Mouse (Mus musculus) heart, embryonic 16.5 days (tissue): ENCODE measurements around the gene Il27ra. TPM values are rescaled to one million over a fixed set of nuclear protein-coding genes. Genes with fewer than 3 reads are reported as not detected.

Source experiments
- ATAC-seq: fragments of 200-750 bp; cut with Nextera tagmentation; replicated peaks from 2 replicates; pipeline ENCODE4 v1.8.0; 2017; ENCODE audit warnings: moderate number of reproducible peaks; ENCODE audit not compliant: insufficient read depth, low FRiP score; ENCODE audit errors: extremely low read depth
- H3K27ac ChIP-seq: fragments of 300-500 bp; sonication (generic); 2 replicates; pipeline ENCODE4 v1.5.1; 2014; ENCODE audit warnings: mild to moderate bottlenecking, low read length, control low read depth, moderate library complexity
- H3K27me3 ChIP-seq: fragments of 300-500 bp; sonication (generic); 2 replicates; pipeline ENCODE4 v1.6.1; 2014; ENCODE audit warnings: low read length, mixed read lengths; ENCODE audit not compliant: control insufficient read depth, insufficient read depth
- H3K36me3 ChIP-seq: fragments of 300-500 bp; sonication (generic); 2 replicates; pipeline ENCODE4 v1.6.1; 2014; ENCODE audit not compliant: control insufficient read depth, insufficient read depth
- H3K4me1 ChIP-seq: fragments of 300-500 bp; sonication (generic); 2 replicates; pipeline ENCODE4 v1.6.1; 2014; ENCODE audit warnings: low read length, mixed read lengths; ENCODE audit not compliant: control insufficient read depth, insufficient read depth
- H3K4me2 ChIP-seq: fragments of 300-500 bp; sonication (generic); 2 replicates; pipeline ENCODE4 v1.6.1; 2014; ENCODE audit warnings: low read depth, mild to moderate bottlenecking, control low read depth, low read length
- H3K4me3 ChIP-seq: fragments of 300-500 bp; sonication (generic); 2 replicates; pipeline ENCODE4 v1.5.1; 2014; ENCODE audit warnings: mild to moderate bottlenecking, control low read depth, low read length
- H3K9ac ChIP-seq: fragments of 300-500 bp; sonication (generic); 2 replicates; pipeline ENCODE4 v1.6.1; 2014; ENCODE audit warnings: low read length, control low read depth
- H3K9me3 ChIP-seq: fragments of 300-500 bp; sonication (generic); replicated peaks from 2 replicates; pipeline ENCODE4 v1.6.1; 2016; ENCODE audit warnings: low read length; ENCODE audit not compliant: control insufficient read depth
- WGBS: fragments of 180-500 bp; shearing (Covaris S2); extraction: QIAGEN DNeasy Blood & Tissue Kit; methylation state at CpG from one replicate; pipeline ENCODE4 v1.1.7; 2014; 5-methylcytosine and 5-hydroxymethylcytosine counted together
- polyA plus RNA-seq: library from polyadenylated mRNA; unstranded; fragments of >200 nt; fragmentation: Nextera tagmentation; extraction: Ambion mirVana; gene quantifications from 2 replicates; pipeline ENCODE4 v1.2.1, GENCODE M21; 2015

Gene Il27ra
- 6.0 and 6.5 TPM in 2 replicates for polyA plus RNA-seq

DNA sequence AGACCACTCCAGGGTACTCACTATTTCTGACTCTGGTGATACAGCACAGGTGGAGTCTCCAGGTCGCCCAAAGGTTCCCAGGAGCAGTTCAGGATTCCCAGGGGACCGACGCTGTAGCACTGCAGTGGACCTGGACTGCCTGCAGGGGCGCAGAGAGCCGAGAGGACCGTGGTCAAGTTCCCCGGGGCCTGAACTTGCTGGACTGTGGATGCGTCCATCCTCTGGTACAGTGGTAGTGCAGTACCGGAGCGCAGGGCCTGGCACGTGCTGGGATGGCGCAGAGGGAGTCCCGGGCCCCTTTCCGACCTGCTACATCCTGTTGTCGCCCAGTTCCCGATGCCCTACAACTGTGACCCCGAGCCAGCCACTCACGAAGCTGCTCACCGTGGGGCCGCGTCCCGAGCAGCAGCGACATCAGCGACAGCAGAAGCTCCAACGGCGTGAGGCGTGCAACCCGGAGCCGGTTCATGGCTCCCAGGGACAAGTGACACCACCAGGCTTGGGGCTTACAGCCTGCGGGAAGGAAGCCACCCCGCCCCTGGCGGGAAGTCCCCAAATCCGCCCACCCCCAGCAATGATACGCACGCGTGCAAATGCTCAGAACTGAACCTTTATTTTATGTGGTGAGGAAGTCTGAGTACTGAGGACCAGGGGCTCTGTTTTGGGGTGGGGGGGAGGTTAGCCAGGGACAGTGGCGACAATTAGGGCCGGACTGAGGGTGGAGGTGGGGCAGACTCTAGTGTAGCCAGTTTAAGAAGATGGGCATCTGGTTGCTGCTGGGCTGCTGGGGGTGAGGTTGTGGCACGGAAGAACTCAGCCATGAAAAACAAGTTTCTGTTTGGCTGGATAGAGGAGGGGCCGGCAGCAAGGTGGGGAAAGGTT lies at the start of gene Il27ra:
TSS of gene Il27ra (minus strand) at position 524 of the 882 bp plus-strand sequence.
- Histone ChIP-seq H3K4me3 (peak within 1 kb of the TSS; percentile 59), H3K4me2 (peak within 1 kb of the TSS; percentile 84), H3K27ac (0 out of 2 replicates have a peak within 1 kb of the TSS, but pooled peaks have one; percentile 29), H3K4me1 (peaks cover 10% of the 10 kb centered on the region), H3K27me3 (peaks cover 32% of the 10 kb centered on the region), H3K9ac (peak within 1 kb of the TSS; percentile 75), H3K36me3 (no peaks in the 10 kb centered on the region), H3K9me3 (0 out of 2 replicates have a peak, but pooled peaks cover 2% of the 10 kb centered on the region)
- WGBS, result 4% methylated on average over 40 of the region's 40 CpGs
- peak; percentile 79 for ATAC-seq

DNA sequence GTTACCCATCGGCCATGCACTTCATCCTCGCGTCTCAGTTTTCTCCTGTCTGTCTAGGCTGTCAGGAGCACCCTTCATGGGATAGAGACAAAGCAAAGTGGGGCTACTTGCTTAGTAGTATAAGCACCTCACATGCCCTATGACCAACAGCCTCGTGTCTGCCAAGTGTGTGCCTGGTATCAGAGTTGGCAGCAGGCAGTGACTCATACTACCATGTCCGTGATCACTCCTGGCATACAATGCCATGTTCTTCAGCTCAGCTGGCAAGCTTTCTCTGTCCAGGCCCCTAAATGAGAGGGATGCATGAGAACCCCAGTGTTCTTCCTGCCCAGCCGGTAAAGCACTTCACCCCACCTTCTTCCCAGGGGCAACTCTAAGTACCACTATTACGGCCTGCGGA lies 48.2 kb upstream of the Il27ra start:
- H3K27me3 ChIP-seq, result no peaks in the 10 kb centered on the region
- H3K4me1 ChIP-seq, result no peaks in the 10 kb centered on the region
- no peak overlapping the region for H3K27ac ChIP-seq
- no peak overlapping the region for H3K4me3 ChIP-seq
- no peaks in the 10 kb centered on the region for H3K9me3 ChIP-seq
- no peak overlapping the region for H3K9ac ChIP-seq
- 88% methylated on average over 8 of the region's 8 CpGs for WGBS
- no peak overlapping the region for H3K4me2 ChIP-seq
- peaks cover 19% of the 10 kb centered on the region for H3K36me3 ChIP-seq
- no peak for ATAC-seq

DNA sequence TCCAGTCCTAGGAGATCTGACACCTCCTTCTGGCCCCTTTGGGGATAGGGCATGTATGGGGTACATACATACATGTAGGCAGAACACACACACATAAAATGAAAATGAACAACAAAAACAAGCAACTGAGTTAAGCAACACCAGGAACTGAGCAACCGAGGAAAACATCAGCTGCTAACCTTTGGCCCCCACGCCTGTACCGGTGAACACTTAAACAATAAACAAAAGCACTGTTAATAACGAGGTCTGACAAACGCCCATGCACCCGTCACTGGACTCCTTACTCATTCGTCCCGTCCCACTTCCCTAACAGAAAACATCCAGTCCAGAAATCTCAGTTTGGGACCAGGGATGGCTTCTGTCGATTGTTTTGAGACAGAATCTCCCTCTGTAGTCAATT lies 46.9 kb upstream of the Il27ra start:
- Histone ChIP-seq H3K4me3 (no peak overlapping the region), H3K9me3 (no peaks in the 10 kb centered on the region), H3K4me2 (no peak overlapping the region), H3K4me1 (no peaks in the 10 kb centered on the region), H3K27me3 (no peaks in the 10 kb centered on the region), H3K36me3 (peaks cover 17% of the 10 kb centered on the region), H3K9ac (no peak overlapping the region), H3K27ac (no peak overlapping the region)
- no peak for ATAC-seq
- 78% methylated on average over 9 of the region's 9 CpGs for WGBS

DNA sequence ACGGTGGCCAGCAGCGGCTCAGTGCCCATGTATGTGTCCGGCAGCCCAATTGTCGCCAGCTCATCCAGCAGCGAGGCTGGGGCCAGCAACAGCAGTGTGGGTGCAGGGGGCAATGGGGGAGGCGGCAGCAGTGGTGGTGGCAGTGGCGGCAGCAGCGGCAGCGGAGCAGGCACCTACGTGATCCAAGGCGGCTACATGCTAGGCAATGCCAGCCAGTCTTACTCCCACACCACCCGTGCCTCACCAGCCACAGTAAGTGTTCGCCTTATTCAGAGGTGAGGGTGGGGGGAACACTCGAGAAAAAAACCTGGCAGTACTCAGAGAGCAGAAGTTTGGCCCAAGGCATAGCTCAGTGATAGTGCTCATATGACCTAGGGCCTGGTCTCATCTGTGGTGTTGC lies 45.4 kb upstream of the Il27ra start:
- H3K36me3 ChIP-seq, result peaks cover 18% of the 10 kb centered on the region
- 93% methylated on average over 14 of the region's 14 CpGs for WGBS
- H3K4me2 ChIP-seq, result no peak overlapping the region
- H3K9ac ChIP-seq, result no peak overlapping the region
- H3K4me3 ChIP-seq, result no peak overlapping the region
- no peaks in the 10 kb centered on the region for H3K9me3 ChIP-seq
- no peaks in the 10 kb centered on the region for H3K27me3 ChIP-seq
- H3K4me1 ChIP-seq, result no peaks in the 10 kb centered on the region
- ATAC-seq, result no peak
- no peak overlapping the region for H3K27ac ChIP-seq

DNA sequence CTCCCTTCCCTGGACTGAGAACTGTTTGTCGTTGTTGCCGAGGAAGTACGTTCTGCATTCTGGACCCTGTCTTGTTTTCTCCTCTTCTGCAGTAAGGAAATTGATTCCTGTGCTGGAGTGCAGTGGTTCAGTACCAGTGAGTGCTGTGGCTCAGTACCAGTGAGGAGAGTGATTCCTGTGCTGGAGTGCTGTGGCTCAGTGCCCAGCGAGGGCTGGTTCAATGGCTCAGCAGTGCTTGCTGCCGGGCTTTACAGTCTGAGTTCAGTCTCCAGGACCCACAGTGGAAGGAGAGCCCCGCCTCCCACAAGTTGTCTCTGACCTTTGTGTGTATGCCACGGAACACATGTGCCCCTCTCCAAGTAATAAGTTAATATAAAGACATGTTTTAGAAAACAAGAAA lies 44.8 kb upstream of the Il27ra start:
- Histone ChIP-seq H3K27ac (no peak overlapping the region), H3K9me3 (no peaks in the 10 kb centered on the region), H3K4me2 (no peak overlapping the region), H3K4me3 (no peak overlapping the region), H3K4me1 (no peaks in the 10 kb centered on the region), H3K36me3 (peaks cover 24% of the 10 kb centered on the region), H3K9ac (no peak overlapping the region), H3K27me3 (no peaks in the 10 kb centered on the region)
- 87% methylated on average over 7 of the region's 7 CpGs for WGBS
- ATAC-seq, result no peak

DNA sequence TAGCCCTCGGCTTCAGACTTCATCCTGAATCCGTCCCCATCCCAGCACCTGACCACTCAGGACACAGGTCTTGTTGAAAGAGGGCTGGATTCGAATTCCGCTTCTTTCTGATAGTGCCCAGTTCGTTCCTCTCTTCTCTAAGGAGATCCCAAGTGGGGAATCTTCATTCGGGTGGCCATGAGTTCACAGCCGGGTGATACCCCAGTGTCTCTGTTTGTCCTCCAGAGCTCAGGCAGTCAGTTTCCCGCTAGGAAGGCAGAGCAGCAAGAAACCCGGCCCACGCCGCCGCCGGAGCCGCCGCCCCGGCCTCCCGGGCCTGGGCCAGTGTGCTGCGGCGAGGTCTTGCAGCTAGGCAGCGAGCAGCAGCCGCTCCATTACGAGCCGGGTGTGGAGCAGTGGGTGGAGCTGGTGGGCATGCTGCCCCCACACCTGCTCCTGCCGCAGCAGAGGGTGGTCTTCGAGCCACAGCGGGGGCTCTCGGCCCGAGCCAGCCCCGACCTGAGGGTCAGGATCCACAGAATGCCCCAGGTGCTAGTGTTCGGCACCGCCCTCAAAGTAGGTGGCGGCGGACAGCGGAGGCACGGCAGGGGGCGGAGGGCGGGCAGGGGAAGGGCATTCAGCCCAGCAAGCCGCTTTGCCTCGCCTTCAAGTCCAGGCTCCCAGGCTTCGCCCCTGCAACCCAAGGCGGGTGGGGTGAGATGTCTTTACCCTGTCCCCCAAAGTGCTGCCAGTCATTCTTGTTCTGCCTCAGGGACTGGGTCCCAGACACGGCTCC lies 42.1 kb upstream of the Il27ra start:
- Histone ChIP-seq H3K9me3 (no peaks in the 10 kb centered on the region), H3K4me3 (no peak overlapping the region), H3K9ac (no peak overlapping the region), H3K27me3 (no peaks in the 10 kb centered on the region), H3K4me2 (0 out of 2 replicates have a peak overlapping the region, but pooled peaks have one; percentile 23), H3K4me1 (no peaks in the 10 kb centered on the region), H3K27ac (no peak overlapping the region), H3K36me3 (peaks cover 25% of the 10 kb centered on the region)
- no peak for ATAC-seq
- 64% methylated on average over 42 of the region's 42 CpGs for WGBS

DNA sequence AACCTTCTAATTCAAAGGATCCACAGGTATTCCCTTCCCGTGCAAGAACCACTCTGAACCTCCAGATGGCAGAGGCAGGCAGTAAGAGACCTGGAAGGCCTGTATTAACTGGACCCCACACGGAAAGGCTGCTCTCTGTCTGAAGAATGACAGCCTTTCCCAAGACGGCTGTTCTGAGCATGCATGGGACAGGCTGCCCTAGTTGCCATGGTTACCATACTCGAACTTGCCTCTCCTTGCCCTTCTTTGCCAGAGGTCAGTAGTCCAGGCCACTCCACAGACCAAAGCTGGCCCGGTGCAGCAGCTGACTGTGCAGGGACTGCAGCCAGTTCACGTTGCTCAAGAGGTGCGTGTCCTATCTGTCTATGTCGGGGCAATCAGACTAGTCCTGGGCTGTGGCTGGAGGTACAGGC lies 41.4 kb upstream of the Il27ra start:
- H3K27ac ChIP-seq, result no peak overlapping the region
- H3K4me2 ChIP-seq, result no peak overlapping the region
- no peaks in the 10 kb centered on the region for H3K9me3 ChIP-seq
- H3K4me1 ChIP-seq, result peaks cover 5% of the 10 kb centered on the region; the same call in 1 of the 2 replicates
- H3K27me3 ChIP-seq, result no peaks in the 10 kb centered on the region
- H3K9ac ChIP-seq, result no peak overlapping the region
- H3K4me3 ChIP-seq, result no peak overlapping the region
- no peak for ATAC-seq
- peaks cover 25% of the 10 kb centered on the region for H3K36me3 ChIP-seq
- 43% methylated on average over 8 of the region's 8 CpGs for WGBS

DNA sequence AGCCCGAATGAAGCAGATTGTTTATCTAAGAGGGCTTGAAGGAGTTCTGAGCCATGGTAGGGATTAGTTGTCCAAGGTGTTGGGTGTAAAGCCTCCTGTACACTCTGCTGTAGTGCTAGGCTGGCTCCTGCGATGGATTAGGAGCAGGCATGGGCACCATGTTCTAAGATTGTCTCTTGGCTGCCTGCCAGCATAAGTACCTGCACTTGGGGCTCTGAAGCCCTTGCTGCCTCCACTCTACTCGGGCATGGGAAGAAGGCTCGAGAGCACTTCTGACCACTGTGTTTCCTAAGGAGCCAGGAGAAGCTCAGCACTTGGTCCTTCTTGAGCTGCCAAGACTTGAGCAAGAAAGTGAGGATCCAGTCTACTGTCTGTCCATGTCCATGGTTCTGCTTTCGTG lies 36.8 kb upstream of the Il27ra start:
- Histone ChIP-seq H3K4me3 (no peak overlapping the region), H3K27ac (no peak overlapping the region), H3K4me1 (peaks cover 5% of the 10 kb centered on the region; the same call in 1 of the 2 replicates), H3K4me2 (no peak overlapping the region), H3K36me3 (peaks cover 25% of the 10 kb centered on the region), H3K9me3 (no peaks in the 10 kb centered on the region), H3K9ac (no peak overlapping the region), H3K27me3 (no peaks in the 10 kb centered on the region)
- ATAC-seq, result no peak
- 52% methylated on average over 5 of the region's 5 CpGs for WGBS

DNA sequence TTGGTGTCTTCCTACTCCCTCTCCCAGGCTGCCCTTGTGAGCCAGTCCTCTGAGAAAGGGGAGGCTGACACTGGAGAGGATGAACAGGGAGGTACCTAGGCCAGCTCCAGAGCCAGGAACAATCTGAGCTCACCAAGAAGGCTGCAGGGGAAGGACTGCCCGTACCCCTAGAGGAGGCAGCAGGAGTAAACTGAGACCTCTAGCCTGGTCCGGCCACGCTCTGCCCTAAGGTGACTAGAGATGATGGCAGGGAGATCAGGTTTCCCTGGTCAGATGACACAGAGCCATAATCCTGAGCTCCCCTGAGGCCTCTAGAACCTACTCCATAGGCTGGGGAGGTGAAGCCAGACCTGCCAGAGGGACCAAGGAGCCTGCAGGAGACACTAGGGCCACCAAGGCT lies 34.5 kb upstream of the Il27ra start:
- ATAC-seq, result no peak

More for the DNA sequence above, 34.5 kb upstream of the Il27ra start:
- Histone ChIP-seq H3K4me3 (no peak overlapping the region), H3K4me1 (peaks cover 11% of the 10 kb centered on the region), H3K27me3 (no peaks in the 10 kb centered on the region), H3K36me3 (peaks cover 9% of the 10 kb centered on the region; the same call in 1 of the 2 replicates), H3K9ac (no peak overlapping the region), H3K27ac (no peak overlapping the region), H3K4me2 (no peak overlapping the region), H3K9me3 (no peaks in the 10 kb centered on the region)
- 91% methylated on average over 3 of the region's 3 CpGs for WGBS
